In genomic region chr2:51649887-51650286, GRCm38 (mm10) we compare ENCODE assay signal across 22 mouse cellular contexts. TPM values are rescaled to one million over a fixed set of nuclear protein-coding genes. Genes with fewer than 3 reads are reported as not detected.
DNase-seq lines count a peak whose midpoint lies in the region; ATAC-seq lines count a peak whose summit lies in the region.
"Had no signal": no experiment of that assay in that cellular context is flagged by ENCODE, and none has a peak within 500 bp of the region (broad histone marks: within the 10 kb centered on the region; RNA-seq: fewer than 3 reads in every experiment).

No protein-coding gene starts in this region.

- no peak overlapping the region for H3K4me3 ChIP-seq in forebrain, embryonic 11.5 days (ENCODE audit: low read depth, low read length)
- H3K4me3 ChIP-seq in forebrain, embryonic 10.5 days = no peak overlapping the region
- no peak overlapping the region for H3K4me3 ChIP-seq in midbrain, embryonic 11.5 days (ENCODE audit: low read depth, low read length)
- no peak overlapping the region for H3K4me3 ChIP-seq in midbrain, embryonic 14.5 days (replicated peaks; ENCODE audit: low read depth, low read length)
- no peak overlapping the region for H3K4me3 ChIP-seq in stomach, embryonic 16.5 days (replicated peaks; ENCODE audit: low read length)
- H3K4me3 ChIP-seq: embryonic facial prominence, embryonic 10.5 days; forebrain, embryonic 15.5 days; heart, embryonic 13.5 days; hindbrain, embryonic 12.5 days had no signal

- H3K4me1 ChIP-seq in forebrain, embryonic 11.5 days (replicated peaks; ENCODE audit: control insufficient read depth, insufficient read depth, low read length) = 0 out of 2 replicates have a peak, but pooled peaks cover 2% of the 10 kb centered on the region
- peaks cover 17% of the 10 kb centered on the region for H3K4me1 ChIP-seq in forebrain, embryonic 10.5 days
- H3K4me1 ChIP-seq in midbrain, embryonic 11.5 days (ENCODE audit: control insufficient read depth, insufficient read depth, low read length) = peaks cover 3% of the 10 kb centered on the region; the same call in 1 of the 2 replicates
- no peaks in the 10 kb centered on the region for H3K4me1 ChIP-seq in midbrain, embryonic 14.5 days (ENCODE audit: control insufficient read depth, insufficient read depth, low read length)
- H3K4me1 ChIP-seq in stomach, embryonic 16.5 days (ENCODE audit: control insufficient read depth, insufficient read depth, low read length) = no peaks in the 10 kb centered on the region
- H3K4me1 ChIP-seq: hindbrain, embryonic 12.5 days had no signal

- no peaks in the 10 kb centered on the region for H3K9me3 ChIP-seq in forebrain, embryonic 11.5 days (ENCODE audit: control insufficient read depth, low read length)
- no peaks in the 10 kb centered on the region for H3K9me3 ChIP-seq in forebrain, embryonic 10.5 days
- no peaks in the 10 kb centered on the region for H3K9me3 ChIP-seq in midbrain, embryonic 11.5 days (ENCODE audit: control insufficient read depth, low read length)
- no peaks in the 10 kb centered on the region for H3K9me3 ChIP-seq in midbrain, embryonic 14.5 days (ENCODE audit: control insufficient read depth, low read length)
- no peaks in the 10 kb centered on the region for H3K9me3 ChIP-seq in stomach, embryonic 16.5 days (replicated peaks; ENCODE audit: control insufficient read depth, low read length)
- H3K9me3 ChIP-seq: embryonic facial prominence, embryonic 10.5 days; forebrain, embryonic 15.5 days; heart, embryonic 13.5 days; hindbrain, embryonic 12.5 days had no signal

- no peaks in the 10 kb centered on the region for H3K27me3 ChIP-seq in forebrain, embryonic 11.5 days (ENCODE audit: control insufficient read depth, insufficient read depth, low read length)
- H3K27me3 ChIP-seq in forebrain, embryonic 10.5 days (ENCODE audit: poor library complexity, severe bottlenecking) = 0 out of 2 replicates have a peak, but pooled peaks cover 15% of the 10 kb centered on the region
- no peaks in the 10 kb centered on the region for H3K27me3 ChIP-seq in midbrain, embryonic 11.5 days (ENCODE audit: control insufficient read depth, insufficient read depth, low read length)
- H3K27me3 ChIP-seq in midbrain, embryonic 14.5 days (ENCODE audit: control insufficient read depth, insufficient read depth, low read length) = no peaks in the 10 kb centered on the region
- H3K27me3 ChIP-seq in stomach, embryonic 16.5 days (ENCODE audit: control insufficient read depth, insufficient read depth, low read length) = no peaks in the 10 kb centered on the region
- H3K27me3 ChIP-seq: forebrain, embryonic 15.5 days; heart, embryonic 13.5 days; hindbrain, embryonic 12.5 days had no signal

- no peaks in the 10 kb centered on the region for H3K36me3 ChIP-seq in forebrain, embryonic 11.5 days (ENCODE audit: control insufficient read depth, insufficient read depth, low read length)
- no peaks in the 10 kb centered on the region for H3K36me3 ChIP-seq in forebrain, embryonic 10.5 days (replicated peaks)
- no peaks in the 10 kb centered on the region for H3K36me3 ChIP-seq in midbrain, embryonic 11.5 days (ENCODE audit: control insufficient read depth, insufficient read depth, low read length)
- no peaks in the 10 kb centered on the region for H3K36me3 ChIP-seq in midbrain, embryonic 14.5 days (ENCODE audit: control insufficient read depth, insufficient read depth, low read length)
- H3K36me3 ChIP-seq in stomach, embryonic 16.5 days (ENCODE audit: control insufficient read depth, insufficient read depth, low read length) = no peaks in the 10 kb centered on the region
- H3K36me3 ChIP-seq: embryonic facial prominence, embryonic 10.5 days; forebrain, embryonic 15.5 days; G1E; heart, embryonic 13.5 days; hindbrain, embryonic 12.5 days had no signal

- WGBS in forebrain, embryonic 11.5 days = 65% methylated on average over 1 of the region's 1 CpGs
- WGBS in forebrain, embryonic 10.5 days = 82% methylated on average over 1 of the region's 1 CpGs
- WGBS in midbrain, embryonic 11.5 days = 47% methylated on average over 1 of the region's 1 CpGs
- WGBS in midbrain, embryonic 14.5 days = 83% methylated on average over 1 of the region's 1 CpGs
- 74% methylated on average over 1 of the region's 1 CpGs for WGBS in stomach, embryonic 16.5 days

- DNase-seq in cerebellum, postnatal 10 days = peak; percentile 42 to 66
- DNase-seq in cerebellum, adult 11 months = no peak
- no peak for DNase-seq in forebrain, embryonic 11.5 days (ENCODE audit: low spot score)
- no peak for DNase-seq in forebrain, embryonic 10.5 days (ENCODE audit: extremely low spot score, low spot score)
- DNase-seq in midbrain, embryonic 11.5 days (ENCODE audit: low spot score, missing footprints) = peak; percentile 75
- no peak for DNase-seq in midbrain, embryonic 14.5 days
- DNase-seq: adrenal gland, adult 8-10 months; adrenal gland, postnatal 36 days; B cell, adult 2 months; cerebellum, adult 8-10 months; gastrocnemius, postnatal 36 days; heart, postnatal 4 days had no signal

- H3K27ac ChIP-seq in forebrain, embryonic 11.5 days (ENCODE audit: low read depth, low read length) = no peak overlapping the region
- H3K27ac ChIP-seq in forebrain, embryonic 10.5 days = no peak overlapping the region
- no peak overlapping the region for H3K27ac ChIP-seq in midbrain, embryonic 11.5 days (ENCODE audit: low read depth, low read length)
- H3K27ac ChIP-seq in midbrain, embryonic 14.5 days (replicated peaks; ENCODE audit: low read depth, low read length) = no peak overlapping the region
- H3K27ac ChIP-seq in stomach, embryonic 16.5 days (ENCODE audit: low read length) = no peak overlapping the region
- H3K27ac ChIP-seq: embryonic facial prominence, embryonic 10.5 days; forebrain, embryonic 15.5 days; heart, embryonic 13.5 days; hindbrain, embryonic 12.5 days had no signal

- no peak overlapping the region for H3K4me2 ChIP-seq in forebrain, embryonic 11.5 days (ENCODE audit: low read depth, low read length, severe bottlenecking)
- no peak overlapping the region for H3K4me2 ChIP-seq in midbrain, embryonic 11.5 days
- H3K4me2 ChIP-seq in midbrain, embryonic 14.5 days (ENCODE audit: low read length) = no peak overlapping the region
- H3K4me2 ChIP-seq in stomach, embryonic 16.5 days (ENCODE audit: low read depth, low read length) = no peak overlapping the region
- H3K4me2 ChIP-seq: forebrain, embryonic 15.5 days; heart, embryonic 13.5 days; hindbrain, embryonic 12.5 days had no signal

- H3K9ac ChIP-seq in forebrain, embryonic 11.5 days (ENCODE audit: low read length) = no peak overlapping the region
- no peak overlapping the region for H3K9ac ChIP-seq in midbrain, embryonic 11.5 days (ENCODE audit: low read length)
- H3K9ac ChIP-seq in midbrain, embryonic 14.5 days (replicated peaks; ENCODE audit: low read length) = no peak overlapping the region
- no peak overlapping the region for H3K9ac ChIP-seq in stomach, embryonic 16.5 days (ENCODE audit: low read length)
- H3K9ac ChIP-seq: forebrain, embryonic 15.5 days; heart, embryonic 13.5 days; hindbrain, embryonic 12.5 days had no signal

- ATAC-seq in forebrain, embryonic 11.5 days (replicated peaks; ENCODE audit: low FRiP score) = peak; percentile 60; the same call in 1 of the 2 replicates
- ATAC-seq in midbrain, embryonic 11.5 days (ENCODE audit: low FRiP score) = peak; percentile 73
- ATAC-seq in midbrain, embryonic 14.5 days (ENCODE audit: low FRiP score, low TSS enrichment) = no peak; the same call in 1 of the 2 replicates
- peak; percentile 44; the same call in 1 of the 2 replicates for ATAC-seq in stomach, embryonic 16.5 days (ENCODE audit: insufficient read depth, low FRiP score)
- ATAC-seq: CD4-positive, CD25-positive, alpha-beta regulatory T cell, adult 4 months; forebrain, embryonic 15.5 days; hindbrain, embryonic 16.5 days had no signal

RNA-seq across cellular contexts. Expression of gene Tas2r134, which starts 22.6 kb away (rescaled TPM):
- not detected in 2 replicates for polyA plus RNA-seq in forebrain, embryonic 11.5 days (2014; fragmentation: Nextera tagmentation; extraction: Ambion mirVana)
- not detected in 2 replicates for polyA plus RNA-seq in forebrain, embryonic 10.5 days (2016; fragmentation: Nextera tagmentation; extraction: Ambion mirVana)
- polyA plus RNA-seq in midbrain, embryonic 11.5 days (2014; fragmentation: Nextera tagmentation; extraction: Ambion mirVana) = not detected in 2 replicates
- polyA plus RNA-seq in midbrain, embryonic 14.5 days (2014; fragmentation: Nextera tagmentation; extraction: Ambion mirVana) = not detected in 2 replicates
- not detected in 2 replicates for polyA plus RNA-seq in stomach, embryonic 16.5 days (2015; fragmentation: Nextera tagmentation; extraction: Ambion mirVana)
- polyA plus RNA-seq: CD4-positive, CD25-positive, alpha-beta regulatory T cell, adult 4 months; embryonic facial prominence, embryonic 10.5 days; embryonic facial prominence, embryonic 14.5 days; forebrain, embryonic 15.5 days; G1E; heart, embryonic 13.5 days; heart, postnatal 0 days; hindbrain, embryonic 12.5 days; hindbrain, embryonic 16.5 days had no signal

Comparison
In these comparisons a context has a peak if more than half of its experiments do, and no peak if none do; other contexts are left out.
1. DNase-seq: peak in cerebellum, postnatal 10 days (2 of 2) and midbrain, embryonic 11.5 days (single experiment); none in cerebellum, adult 11 months (single experiment), forebrain, embryonic 11.5 days (single experiment), forebrain, embryonic 10.5 days (single experiment) and midbrain, embryonic 14.5 days (single experiment).